Mouse (Mus musculus) CH12.LX (cell line): ENCODE data around the gene Gfpt1.

ENCODE experiments used
- CTCF ChIP-seq, 2 experiments: IDR thresholded peaks in 1 of 2; conservative IDR thresholded peaks in 1 of 2; 2 replicates each; pipeline ENCODE4 v1.5.1; 2011 to 2012; ENCODE audit warnings: low read depth in 2 of 2, low read length in 2 of 2, improper control_type of control experiment in 1 of 2, inconsistent platforms in 1 of 2, mild to moderate bottlenecking in 1 of 2, moderate library complexity in 1 of 2
- HCFC1 ChIP-seq: IDR thresholded peaks from 2 replicates; pipeline ENCODE4 v1.6.1; 2012; ENCODE audit warnings: low read depth, mild to moderate bottlenecking, inconsistent platforms, low read length, improper control_type of control experiment
- SMC3 ChIP-seq: IDR thresholded peaks from 2 replicates; pipeline ENCODE4 v1.6.1; 2011; ENCODE audit warnings: low read depth, low read length, improper control_type of control experiment

DNA sequence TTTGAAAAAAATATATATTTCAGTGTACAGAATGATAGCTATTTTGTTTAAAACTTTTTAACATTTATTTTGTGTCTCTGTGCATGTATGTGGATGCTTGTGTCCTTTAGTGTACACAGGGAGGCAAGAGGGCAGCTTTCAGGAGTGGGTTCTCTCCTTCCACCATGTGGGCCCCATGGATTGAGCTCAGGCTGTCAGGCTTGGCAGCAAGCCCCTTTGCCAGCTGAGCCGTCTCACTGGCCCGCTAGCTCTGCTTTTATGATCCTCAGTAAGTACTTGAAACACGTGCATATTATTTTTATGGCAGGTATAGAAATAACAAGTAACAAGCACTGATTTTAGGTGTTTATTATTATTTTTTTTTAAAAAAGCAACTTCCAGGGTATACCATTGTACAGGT, 90.9 kb downstream of the Gfpt1 start:
- TF ChIP-seq CTCF (conservative IDR thresholded peaks at IDR 0.05 in 1 of 2, IDR thresholded peaks at IDR 0.05 in 1 of 2; ENCODE audit: low read depth in 2 of 2, low read length in 2 of 2) = no peak
- no peak for TF ChIP-seq SMC3
- TF ChIP-seq HCFC1 = no peak
